Mouse (Mus musculus): ENCODE data around the gene Fam178b. TPM values are rescaled to one million over a fixed set of nuclear protein-coding genes. Genes with fewer than 3 reads are reported as not detected.

Gene Fam178b
- polyA plus RNA-seq, 1 experiment: 13.9 TPM

- WGBS: 53% methylated on average over 8 of the region's 8 CpGs
- Histone ChIP-seq H3K4me3 (replicated peaks; ENCODE audit: extremely low read depth, low read depth, low read length) (no peak overlapping the region), H3K4me1 (ENCODE audit: control insufficient read depth, insufficient read depth, low read length) (peaks cover 4% of the 10 kb centered on the region; the same call in 1 of the 2 replicates)
- TF ChIP-seq CTCF (IDR thresholded peaks at IDR 0.05; ENCODE audit: insufficient read depth, low read length) (no peak), POLR2A (IDR thresholded peaks at IDR 0.05; ENCODE audit: borderline replicate concordance, extremely low read depth, low read depth, low read length) (no peak)
- no peak for DNase-seq
Measured at GRCm38 (mm10) chr1:36536397-36536728, 146.6 kb downstream of the Fam178b start.

- Histone ChIP-seq H3K4me3 (replicated peaks; ENCODE audit: extremely low read depth, low read depth, low read length) (no peak overlapping the region), H3K4me1 (ENCODE audit: control insufficient read depth, insufficient read depth, low read length) (peaks cover 4% of the 10 kb centered on the region; the same call in 1 of the 2 replicates)
- DNase-seq: peak; percentile 39
- WGBS: 76% methylated on average over 11 of the region's 11 CpGs
- TF ChIP-seq CTCF (IDR thresholded peaks at IDR 0.05; ENCODE audit: insufficient read depth, low read length) (no peak), POLR2A (IDR thresholded peaks at IDR 0.05; ENCODE audit: borderline replicate concordance, extremely low read depth, low read depth, low read length) (no peak)
Measured at GRCm38 (mm10) chr1:36535477-36536396, 147.2 kb downstream of the Fam178b start.

- Histone ChIP-seq H3K4me1 (ENCODE audit: control insufficient read depth, insufficient read depth, low read length) (peaks cover 4% of the 10 kb centered on the region; the same call in 1 of the 2 replicates), H3K4me3 (replicated peaks; ENCODE audit: extremely low read depth, low read depth, low read length) (no peak overlapping the region)
- no peak for DNase-seq
- TF ChIP-seq CTCF (IDR thresholded peaks at IDR 0.05; ENCODE audit: insufficient read depth, low read length) (peak; percentile 20; the same call in 1 of the 2 replicates), POLR2A (IDR thresholded peaks at IDR 0.05; ENCODE audit: borderline replicate concordance, extremely low read depth, low read depth, low read length) (no peak)
- 62% methylated on average over 6 of the region's 6 CpGs for WGBS
Measured at GRCm38 (mm10) chr1:36534595-36535058, 148.4 kb downstream of the Fam178b start.

- H3K4me1 ChIP-seq (ENCODE audit: control insufficient read depth, insufficient read depth, low read length): peaks cover 4% of the 10 kb centered on the region; the same call in 1 of the 2 replicates
- WGBS: 65% methylated on average over 6 of the region's 6 CpGs
- DNase-seq: no peak
- H3K4me3 ChIP-seq (replicated peaks; ENCODE audit: extremely low read depth, low read depth, low read length): no peak overlapping the region
- no peak for TF ChIP-seq CTCF (IDR thresholded peaks at IDR 0.05; ENCODE audit: insufficient read depth, low read length)
- no peak for TF ChIP-seq POLR2A (IDR thresholded peaks at IDR 0.05; ENCODE audit: borderline replicate concordance, extremely low read depth, low read depth, low read length)
Measured at GRCm38 (mm10) chr1:36533546-36533945, 149.4 kb downstream of the Fam178b start.

GRCm38 (mm10) chr1:36531461-36531860 lies 151.5 kb downstream of the Fam178b start:
- Histone ChIP-seq H3K4me3 (replicated peaks; ENCODE audit: extremely low read depth, low read depth, low read length) (no peak overlapping the region), H3K4me1 (ENCODE audit: control insufficient read depth, insufficient read depth, low read length) (peaks cover 4% of the 10 kb centered on the region; the same call in 1 of the 2 replicates)
- no peak for DNase-seq
- TF ChIP-seq POLR2A (IDR thresholded peaks at IDR 0.05; ENCODE audit: borderline replicate concordance, extremely low read depth, low read depth, low read length) (no peak), CTCF (IDR thresholded peaks at IDR 0.05; ENCODE audit: insufficient read depth, low read length) (no peak)
- WGBS: 85% methylated on average over 12 of the region's 12 CpGs

GRCm38 (mm10) chr1:36530962-36531361 lies 152.0 kb downstream of the Fam178b start:
- H3K4me1 ChIP-seq (ENCODE audit: control insufficient read depth, insufficient read depth, low read length): peaks cover 4% of the 10 kb centered on the region; the same call in 1 of the 2 replicates
- TF ChIP-seq CTCF (IDR thresholded peaks at IDR 0.05; ENCODE audit: insufficient read depth, low read length) (no peak), POLR2A (IDR thresholded peaks at IDR 0.05; ENCODE audit: borderline replicate concordance, extremely low read depth, low read depth, low read length) (no peak)
- WGBS: 88% methylated on average over 7 of the region's 7 CpGs
- DNase-seq: no peak
- H3K4me3 ChIP-seq (replicated peaks; ENCODE audit: extremely low read depth, low read depth, low read length): no peak overlapping the region

DNA sequence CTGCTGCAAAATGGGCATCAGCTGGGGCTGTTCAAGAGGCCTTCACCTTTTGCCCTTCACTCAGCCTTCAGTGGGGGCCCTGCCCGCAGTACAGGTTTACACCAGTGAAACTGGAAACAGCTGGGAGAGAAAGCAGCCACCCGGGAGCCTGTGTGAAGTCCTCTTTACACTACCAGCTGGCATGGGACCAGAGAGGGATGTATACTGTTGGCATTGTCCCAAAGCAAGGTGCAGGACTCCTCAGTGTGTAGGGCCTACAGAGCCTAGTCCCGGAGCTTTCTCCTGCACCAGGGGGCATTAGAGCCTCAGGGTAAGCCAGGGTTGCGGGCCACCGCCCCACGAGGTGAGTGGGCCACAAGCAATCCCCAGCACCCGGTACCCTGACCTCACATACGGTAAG lies 152.5 kb downstream of the Fam178b start:
- DNase-seq: no peak

DNA sequence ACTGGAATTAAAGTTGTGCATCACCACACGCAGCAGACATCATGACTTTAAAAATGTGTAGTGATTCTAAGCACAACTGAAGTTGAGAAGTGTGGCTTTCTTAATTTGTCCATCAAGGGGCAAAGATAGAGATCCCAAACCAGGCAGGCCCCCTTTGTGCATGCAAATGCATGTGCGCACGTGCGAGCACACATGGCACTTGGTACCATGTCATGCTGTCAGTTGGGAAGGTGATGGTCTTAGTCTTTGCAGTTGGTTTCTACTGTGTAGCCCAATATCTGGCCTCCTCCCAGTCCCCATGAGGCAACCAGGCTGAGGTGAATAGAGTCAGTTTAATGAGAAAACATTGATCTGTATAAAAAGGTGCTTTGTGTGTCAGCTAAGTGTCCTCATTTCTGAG lies 153.1 kb downstream of the Fam178b start:
- Histone ChIP-seq H3K4me3 (replicated peaks; ENCODE audit: extremely low read depth, low read depth, low read length) (no peak overlapping the region), H3K4me1 (ENCODE audit: control insufficient read depth, insufficient read depth, low read length) (no peaks in the 10 kb centered on the region)
- TF ChIP-seq CTCF (IDR thresholded peaks at IDR 0.05; ENCODE audit: insufficient read depth, low read length) (no peak), POLR2A (IDR thresholded peaks at IDR 0.05; ENCODE audit: borderline replicate concordance, extremely low read depth, low read depth, low read length) (no peak)
- 92% methylated on average over 4 of the region's 4 CpGs for WGBS
- no peak for DNase-seq

More for the DNA sequence above, 152.5 kb downstream of the Fam178b start:
- no peak overlapping the region for H3K4me3 ChIP-seq (replicated peaks; ENCODE audit: extremely low read depth, low read depth, low read length)
- TF ChIP-seq POLR2A (IDR thresholded peaks at IDR 0.05; ENCODE audit: borderline replicate concordance, extremely low read depth, low read depth, low read length) (no peak), CTCF (IDR thresholded peaks at IDR 0.05; ENCODE audit: insufficient read depth, low read length) (no peak)
- peaks cover 2% of the 10 kb centered on the region; the same call in 1 of the 2 replicates for H3K4me1 ChIP-seq (ENCODE audit: control insufficient read depth, insufficient read depth, low read length)
- WGBS: 66% methylated on average over 8 of the region's 8 CpGs

DNA sequence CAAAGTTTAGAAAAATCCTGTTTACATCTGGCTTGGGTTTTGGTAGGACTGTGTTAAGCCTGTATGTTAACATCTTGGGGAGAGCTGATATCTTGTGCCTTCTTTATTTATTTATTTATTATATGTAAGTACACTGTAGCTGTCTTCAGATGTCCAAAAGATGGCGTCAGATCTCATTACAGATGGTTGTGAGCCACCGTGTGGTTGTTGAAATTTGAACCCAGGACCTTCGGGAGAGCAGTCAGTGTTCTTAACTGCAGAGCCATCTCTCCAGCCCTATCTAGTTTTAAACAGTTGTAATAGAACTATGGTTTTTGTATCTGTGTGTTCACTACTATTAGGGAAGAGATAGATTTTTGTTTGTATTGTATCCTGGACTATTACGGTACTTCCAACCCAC lies 153.7 kb downstream of the Fam178b start:
- no peak for DNase-seq
- H3K4me3 ChIP-seq (replicated peaks; ENCODE audit: extremely low read depth, low read depth, low read length): no peak overlapping the region
- WGBS: 87% methylated on average over 4 of the region's 4 CpGs
- TF ChIP-seq POLR2A (IDR thresholded peaks at IDR 0.05; ENCODE audit: borderline replicate concordance, extremely low read depth, low read depth, low read length): no peak
- TF ChIP-seq CTCF (IDR thresholded peaks at IDR 0.05; ENCODE audit: insufficient read depth, low read length): no peak
- no peaks in the 10 kb centered on the region for H3K4me1 ChIP-seq (ENCODE audit: control insufficient read depth, insufficient read depth, low read length)
